Mouse (Mus musculus) bone marrow, adult 2 months (tissue): ENCODE data around the gene Lsamp.

Source experiments
- CTCF ChIP-seq: fragments of 200-500 bp; IDR thresholded peaks from 2 replicates; pipeline ENCODE4 v1.5.1; 2011; ENCODE audit warnings: low read length, control low read depth; ENCODE audit not compliant: control insufficient read depth, insufficient read depth
- POLR2A ChIP-seq: fragments of 200-500 bp; IDR thresholded peaks from 2 replicates; pipeline ENCODE4 v1.6.1; 2011; ENCODE audit warnings: low read depth, mild to moderate bottlenecking, control low read depth, low read length, borderline replicate concordance; ENCODE audit not compliant: control insufficient read depth

DNA sequence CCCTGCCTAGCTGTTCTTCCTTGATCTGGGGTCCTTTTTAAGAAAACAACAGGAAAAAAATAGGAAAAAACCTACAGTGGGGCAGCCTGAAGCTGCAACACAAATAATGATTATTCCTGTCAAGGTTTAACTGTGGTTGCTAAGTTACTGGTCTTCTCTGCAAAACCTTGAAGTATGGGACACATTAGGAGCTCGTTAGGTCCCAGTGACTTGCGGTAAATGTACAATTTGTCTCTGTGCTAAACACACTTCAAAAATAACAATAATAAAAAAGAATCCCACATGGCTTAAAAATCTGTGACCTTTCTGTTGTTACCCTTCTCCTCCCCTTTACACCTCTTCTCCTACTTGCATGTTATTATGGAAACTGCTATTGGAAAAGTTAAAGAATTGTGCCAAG, 1140.2 kb downstream of the Lsamp start:
- no peak for TF ChIP-seq CTCF
- no peak for TF ChIP-seq POLR2A
